ENCODE assay signal across 8 mouse cellular contexts in the genomic region with DNA sequence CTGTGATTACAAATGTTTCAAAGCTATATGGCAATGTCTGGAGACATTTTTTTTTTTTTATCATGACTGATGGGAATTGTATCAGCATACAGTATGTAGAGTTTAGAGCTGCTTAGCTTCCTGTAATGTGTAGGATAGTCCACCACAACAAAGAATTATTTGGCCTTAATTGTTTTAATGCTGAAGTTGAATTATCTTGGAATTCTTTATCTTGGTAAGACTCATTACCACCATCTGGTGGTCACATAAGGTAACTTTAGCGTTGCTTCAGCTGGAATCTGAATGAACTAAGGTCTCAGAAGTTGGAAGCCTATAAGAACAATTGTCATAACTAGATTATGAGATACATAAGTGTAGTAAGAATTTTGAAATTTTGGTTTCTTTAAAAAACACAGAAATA. TPM values are rescaled to one million over a fixed set of nuclear protein-coding genes. Genes with fewer than 3 reads are reported as not detected.
DNase-seq lines count a peak whose midpoint lies in the region; ATAC-seq and TF ChIP-seq lines count a peak whose summit lies in the region.

No protein-coding gene starts in this region.

- H3K36me3 ChIP-seq in hindbrain, embryonic 11.5 days (ENCODE audit: control insufficient read depth, insufficient read depth, low read length) = no peaks in the 10 kb centered on the region
- no peaks in the 10 kb centered on the region for H3K36me3 ChIP-seq in hindbrain, embryonic 12.5 days
- no peaks in the 10 kb centered on the region for H3K36me3 ChIP-seq in lung, postnatal 0 days (ENCODE audit: insufficient read depth, low read length)

- no peak overlapping the region for H3K9ac ChIP-seq in hindbrain, embryonic 11.5 days (ENCODE audit: low read depth, low read length)
- no peak overlapping the region for H3K9ac ChIP-seq in hindbrain, embryonic 12.5 days
- no peak overlapping the region for H3K9ac ChIP-seq in lung, postnatal 0 days (replicated peaks; ENCODE audit: low read depth)

- H3K4me2 ChIP-seq in hindbrain, embryonic 11.5 days (replicated peaks; ENCODE audit: low read depth, low read length) = no peak overlapping the region
- H3K4me2 ChIP-seq in hindbrain, embryonic 12.5 days (replicated peaks) = no peak overlapping the region
- H3K4me2 ChIP-seq in lung, postnatal 0 days (replicated peaks; ENCODE audit: low read depth, low read length) = no peak overlapping the region

- no peaks in the 10 kb centered on the region for H3K9me3 ChIP-seq in hindbrain, embryonic 11.5 days (ENCODE audit: control insufficient read depth, low read length)
- no peaks in the 10 kb centered on the region for H3K9me3 ChIP-seq in hindbrain, embryonic 12.5 days (replicated peaks)
- no peaks in the 10 kb centered on the region for H3K9me3 ChIP-seq in lung, postnatal 0 days (ENCODE audit: low read length)

- no peak for TF ChIP-seq EP300 in lung, postnatal 0 days (IDR thresholded peaks at IDR 0.05)

- H3K4me1 ChIP-seq in hindbrain, embryonic 11.5 days (replicated peaks; ENCODE audit: control insufficient read depth, insufficient read depth, low read length) = no peaks in the 10 kb centered on the region
- no peaks in the 10 kb centered on the region for H3K4me1 ChIP-seq in hindbrain, embryonic 12.5 days
- H3K4me1 ChIP-seq in lung, postnatal 0 days (ENCODE audit: insufficient read depth, low read depth, low read length) = no peaks in the 10 kb centered on the region

- DNase-seq in hindbrain, embryonic 11.5 days (ENCODE audit: low spot score) = peak; percentile 55
- peak; percentile 9 for DNase-seq in thymus, postnatal 14 days
- DNase-seq in thymus, postnatal 25 days = no peak
- DNase-seq in lung, postnatal 0 days (ENCODE audit: low spot score) = peak; percentile 70
- DNase-seq in frontal cortex, postnatal 25 days (ENCODE audit: low spot score in 2 of 2) = no peak
- DNase-seq in left cerebral cortex, adult 9 months (ENCODE audit: low spot score in 2 of 2) = no peak

- TF ChIP-seq CTCF in lung, postnatal 0 days (IDR thresholded peaks at IDR 0.05) = peak; percentile 74

- no peak overlapping the region for H3K27ac ChIP-seq in hindbrain, embryonic 11.5 days (ENCODE audit: low read depth, low read length)
- no peak overlapping the region for H3K27ac ChIP-seq in hindbrain, embryonic 12.5 days
- H3K27ac ChIP-seq in lung, postnatal 0 days (ENCODE audit: low read length) = no peak overlapping the region

- no peak overlapping the region for H3K4me3 ChIP-seq in hindbrain, embryonic 11.5 days (ENCODE audit: low read depth, low read length)
- no peak overlapping the region for H3K4me3 ChIP-seq in hindbrain, embryonic 12.5 days
- H3K4me3 ChIP-seq in lung, postnatal 0 days (ENCODE audit: low read depth, low read length) = no peak overlapping the region

- no peak for ATAC-seq in hindbrain, embryonic 11.5 days (ENCODE audit: low FRiP score)
- ATAC-seq in hindbrain, embryonic 12.5 days (ENCODE audit: low FRiP score) = no peak
- ATAC-seq in lung, postnatal 0 days = no peak
- no peak for ATAC-seq in erythroblast, adult 5-6 weeks (replicated peaks; ENCODE audit: low FRiP score, poor library complexity, severe bottlenecking)

- WGBS in hindbrain, embryonic 11.5 days = 0% methylated on average over 1 of the region's 1 CpGs
- WGBS in hindbrain, embryonic 12.5 days = 0% methylated on average over 1 of the region's 1 CpGs
- WGBS in lung, postnatal 0 days = 0% methylated on average over 1 of the region's 1 CpGs

- no peaks in the 10 kb centered on the region for H3K27me3 ChIP-seq in hindbrain, embryonic 11.5 days (ENCODE audit: control insufficient read depth, insufficient read depth, low read length)
- H3K27me3 ChIP-seq in hindbrain, embryonic 12.5 days = no peaks in the 10 kb centered on the region
- no peaks in the 10 kb centered on the region for H3K27me3 ChIP-seq in lung, postnatal 0 days (replicated peaks; ENCODE audit: insufficient read depth, low read length)

RNA-seq across cellular contexts. Expression of a gene that starts 7.6 kb away (rescaled TPM):
- polyA plus RNA-seq in hindbrain, embryonic 11.5 days (2014; fragmentation: Nextera tagmentation; extraction: Ambion mirVana) = 274 and 290 TPM in 2 replicates
- 218 and 251 TPM in 2 replicates for polyA plus RNA-seq in hindbrain, embryonic 12.5 days (2016; fragmentation: Nextera tagmentation; extraction: Ambion mirVana)
- polyA plus RNA-seq in lung, postnatal 0 days (2015; fragmentation: Nextera tagmentation; extraction: Ambion mirVana) = 257 and 270 TPM in 2 replicates
- 52.9 and 69.0 TPM in 2 replicates for total RNA-seq in erythroblast, adult 5-6 weeks (2015; ENCODE audit: low replicate concordance)
- total RNA-seq in erythroblast, adult 5-6 weeks (2017; ENCODE audit: low replicate concordance) = 13.7 and 34.7 TPM in 2 replicates

RNA-seq across cellular contexts. Expression of a gene that starts 31.0 kb away (rescaled TPM):
- 15.0 and 17.7 TPM in 2 replicates for polyA plus RNA-seq in hindbrain, embryonic 11.5 days (2014; fragmentation: Nextera tagmentation; extraction: Ambion mirVana)
- 26.9 and 28.6 TPM in 2 replicates for polyA plus RNA-seq in hindbrain, embryonic 12.5 days (2016; fragmentation: Nextera tagmentation; extraction: Ambion mirVana)
- polyA plus RNA-seq in lung, postnatal 0 days (2015; fragmentation: Nextera tagmentation; extraction: Ambion mirVana) = 3.0 and 3.4 TPM in 2 replicates
- total RNA-seq in erythroblast, adult 5-6 weeks (2015; ENCODE audit: low replicate concordance) = not detected in 2 replicates
- 0.17 TPM in 1 of 2 replicates, not detected in the other for total RNA-seq in erythroblast, adult 5-6 weeks (2017; ENCODE audit: low replicate concordance)

Comparison
In these comparisons a context has a peak if more than half of its experiments do, and no peak if none do; other contexts are left out.
1. DNase-seq: peak in hindbrain, embryonic 11.5 days (single experiment), thymus, postnatal 14 days (single experiment) and lung, postnatal 0 days (single experiment); none in thymus, postnatal 25 days (single experiment), frontal cortex, postnatal 25 days (0 of 2) and left cerebral cortex, adult 9 months (0 of 2).